Mouse (Mus musculus) C2C12 (cell line): ENCODE measurements around the gene Apc2. TPM values are rescaled to one million over a fixed set of nuclear protein-coding genes. Genes with fewer than 3 reads are reported as not detected.

ENCODE experiments used
- H3K27me3 ChIP-seq: one replicate; pipeline ENCODE4 v1.6.1; 2011; ENCODE audit not compliant: control insufficient read depth, insufficient read depth, insufficient read length
- H3K36me3 ChIP-seq: one replicate; pipeline ENCODE4 v1.6.1; 2011; ENCODE audit not compliant: control insufficient read depth, insufficient read depth
- H3K4me3 ChIP-seq: one replicate; pipeline ENCODE4 v1.5.1; 2011; ENCODE audit warnings: mild to moderate bottlenecking, control low read depth; ENCODE audit not compliant: poor library complexity, insufficient read depth, severe bottlenecking
- H3K79me2 ChIP-seq: one replicate; pipeline ENCODE4 v1.6.1; 2011; ENCODE audit not compliant: control insufficient read depth, insufficient read depth
- H3K79me3 ChIP-seq: one replicate; pipeline ENCODE4 v1.6.1; 2011; ENCODE audit warnings: low read depth, control low read depth
- H3ac ChIP-seq: one replicate; pipeline ENCODE3; 2011; ENCODE audit warnings: low read depth; ENCODE audit not compliant: control insufficient read depth, insufficient read length
- CEBPB ChIP-seq: IDR thresholded peaks from one replicate; pipeline ENCODE4 v1.6.1; 2011; ENCODE audit warnings: low read depth, mild to moderate bottlenecking, control low read depth, moderate library complexity
- CTCF ChIP-seq: IDR thresholded peaks from one replicate; pipeline ENCODE4 v1.5.1; 2011; ENCODE audit not compliant: control insufficient read depth, insufficient read depth, insufficient read length
- FOSL1 ChIP-seq: IDR thresholded peaks from one replicate; pipeline ENCODE4 v1.8.0; 2011; ENCODE audit warnings: mild to moderate bottlenecking, low read length; ENCODE audit not compliant: poor library complexity, insufficient read depth, severe bottlenecking
- MAX ChIP-seq: IDR thresholded peaks from one replicate; pipeline ENCODE4 v1.6.1; 2011; ENCODE audit warnings: mild to moderate bottlenecking, control low read depth
- MYOD1 ChIP-seq: IDR thresholded peaks from one replicate; pipeline ENCODE4 v1.6.1; 2011; ENCODE audit warnings: low read depth; ENCODE audit not compliant: control insufficient read depth, insufficient read length
- MYOG ChIP-seq: IDR thresholded peaks from one replicate; pipeline ENCODE4 v1.6.1; 2011; ENCODE audit not compliant: control insufficient read depth, insufficient read length; ENCODE audit errors: extremely low read depth
- USF1 ChIP-seq: IDR thresholded peaks from one replicate; pipeline ENCODE4 v1.6.1; 2011; ENCODE audit warnings: low read depth, mild to moderate bottlenecking, control low read depth, moderate library complexity
- polyA plus RNA-seq: library from polyadenylated mRNA; unstranded; fragments of >200 nt; fragmentation: generic; extraction: Trizol; gene quantifications from one replicate; pipeline ENCODE4 v1.2.1, GENCODE M21; 2012; ENCODE audit warnings: missing spikeins

Gene Apc2
- polyA plus RNA-seq, 1 experiment = 0.20 TPM

DNA sequence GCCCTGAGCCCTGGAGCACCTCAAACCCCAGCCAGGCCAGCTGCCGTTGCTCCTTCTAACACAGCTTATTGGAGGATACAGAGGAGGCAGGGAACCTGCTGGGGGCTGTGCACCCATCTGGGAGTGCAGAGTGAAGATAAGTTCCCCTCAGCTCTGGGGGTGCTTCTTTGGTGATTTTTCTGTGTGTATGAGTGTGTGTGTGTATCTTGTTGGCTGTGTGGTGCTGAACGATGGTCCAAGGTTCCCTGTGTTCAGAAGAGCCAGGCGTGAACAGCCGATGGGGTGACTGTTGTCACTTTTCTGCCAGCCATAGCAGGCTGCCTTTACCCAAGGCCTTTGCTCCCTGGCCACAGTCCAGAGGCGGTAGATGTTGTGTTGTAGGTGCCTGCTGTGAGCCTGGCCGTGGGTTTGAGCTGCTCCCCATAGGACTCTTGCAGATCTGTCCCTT is 25.0 kb upstream of the Apc2 start:
- peaks cover 71% of the 10 kb centered on the region for H3K36me3 ChIP-seq

DNA sequence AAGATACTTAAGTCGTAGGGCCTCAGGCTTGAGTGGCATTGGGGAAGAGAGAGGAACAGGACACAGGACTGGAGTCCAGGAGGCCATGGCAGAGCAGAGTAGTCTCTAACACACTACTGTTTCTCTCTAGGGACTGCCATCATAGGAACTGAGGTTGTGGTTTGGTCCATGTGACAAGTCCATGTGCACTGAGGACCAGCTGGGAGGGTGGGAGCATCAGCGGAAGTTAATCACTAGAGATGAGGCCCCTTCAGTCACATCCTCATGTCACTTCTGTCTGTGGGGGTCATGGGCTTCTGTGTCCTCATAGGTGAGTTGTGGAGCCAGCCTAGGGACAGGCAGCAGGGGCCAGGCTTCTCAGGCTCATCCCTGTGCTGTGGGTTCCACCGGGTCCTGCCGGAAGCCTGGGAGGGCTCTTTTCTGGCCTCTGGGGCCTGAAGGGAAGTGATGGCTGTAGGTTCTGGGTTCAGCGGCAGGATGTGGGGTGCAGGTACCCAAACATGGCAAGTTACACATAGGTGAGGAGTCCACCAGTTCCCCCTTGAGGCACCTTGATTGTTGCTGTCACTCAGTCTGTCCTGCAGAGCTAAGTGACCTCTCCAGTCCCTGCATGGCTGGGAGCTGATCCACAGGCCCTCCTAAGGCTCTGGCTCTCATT is 24.5 kb upstream of the Apc2 start:
- Histone ChIP-seq H3K79me2 (peaks cover 93% of the 10 kb centered on the region), H3K4me3 (no peak overlapping the region), H3K36me3 (peaks cover 76% of the 10 kb centered on the region), H3ac (no peak overlapping the region), H3K27me3 (no peaks in the 10 kb centered on the region), H3K79me3 (peaks cover 81% of the 10 kb centered on the region)
- TF ChIP-seq USF1 = no peak
- TF ChIP-seq CTCF = no peak
- TF ChIP-seq MYOG = no peak
- no peak for TF ChIP-seq CEBPB
- TF ChIP-seq MYOD1 = no peak
- no peak for TF ChIP-seq FOSL1
- TF ChIP-seq MAX = no peak

More for the DNA sequence above, 25.0 kb upstream of the Apc2 start:
- H3ac ChIP-seq = no peak overlapping the region
- TF ChIP-seq FOSL1 (no peak), CTCF (no peak), MYOG (no peak), MYOD1 (no peak)
- peaks cover 87% of the 10 kb centered on the region for H3K79me3 ChIP-seq
- H3K27me3 ChIP-seq = no peaks in the 10 kb centered on the region
- H3K4me3 ChIP-seq = no peak overlapping the region
- H3K79me2 ChIP-seq = peaks cover 99% of the 10 kb centered on the region

DNA sequence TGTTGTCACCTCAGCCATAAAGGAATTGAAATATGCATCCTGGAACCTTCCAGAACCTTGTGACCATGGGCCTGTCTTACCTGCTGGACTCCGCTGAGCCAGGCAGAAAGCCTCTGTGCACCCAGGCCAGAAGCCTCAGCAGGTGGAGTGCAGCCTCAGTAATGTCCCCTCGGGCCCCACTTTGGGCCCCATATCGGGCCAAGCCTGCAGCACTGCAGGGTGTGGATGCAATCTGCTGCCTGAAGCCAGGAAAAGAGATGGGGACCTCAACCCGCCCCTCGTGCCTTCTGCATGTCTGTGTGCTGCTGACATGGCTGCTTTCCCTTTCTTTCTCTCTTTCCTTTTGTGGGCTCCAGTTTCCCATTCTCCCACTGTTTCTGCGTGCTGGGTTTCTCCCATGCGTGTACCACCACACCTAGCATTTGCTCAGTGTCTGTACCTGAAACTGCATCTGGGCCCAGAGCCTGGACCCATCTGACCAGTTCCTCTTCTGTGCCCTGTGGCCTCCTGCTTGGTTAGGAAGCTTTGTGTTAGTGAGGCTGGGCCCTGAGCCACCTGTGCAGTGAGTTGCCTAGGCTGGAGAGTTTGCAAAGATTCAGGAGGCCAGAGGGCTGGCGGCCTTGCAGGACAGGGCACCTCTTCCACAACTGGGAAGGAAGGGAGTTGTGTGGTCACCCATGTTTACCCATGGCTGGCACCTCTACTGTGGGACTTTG is 23.7 kb upstream of the Apc2 start:
- peaks cover 75% of the 10 kb centered on the region for H3K36me3 ChIP-seq

DNA sequence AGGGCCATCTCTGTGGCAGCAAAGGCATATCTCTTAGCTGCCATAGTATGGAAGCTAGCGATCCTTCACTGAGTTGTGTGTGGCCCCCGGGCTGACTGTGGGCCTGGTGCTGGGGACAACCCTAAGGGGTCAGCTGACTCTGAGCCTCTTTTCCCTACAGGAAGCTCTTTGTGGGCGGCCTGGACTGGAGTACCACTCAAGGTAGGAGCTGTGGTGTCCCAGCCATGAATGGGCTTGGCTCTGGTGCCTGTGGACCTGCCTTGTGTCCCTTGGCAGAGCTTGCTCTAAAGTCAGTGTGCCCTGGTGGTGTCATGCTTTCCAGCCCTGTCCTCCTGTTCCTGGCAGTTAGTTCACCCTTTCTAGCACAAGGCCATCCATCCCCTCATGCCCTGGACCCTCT is 21.9 kb upstream of the Apc2 start:
- no peaks in the 10 kb centered on the region for H3K27me3 ChIP-seq
- H3K36me3 ChIP-seq = peaks cover 76% of the 10 kb centered on the region
- H3K4me3 ChIP-seq = no peak overlapping the region
- TF ChIP-seq MYOG (no peak), USF1 (no peak), CTCF (no peak), FOSL1 (no peak), MYOD1 (no peak), CEBPB (no peak), MAX (no peak)
- peaks cover 57% of the 10 kb centered on the region for H3K79me3 ChIP-seq
- peaks cover 68% of the 10 kb centered on the region for H3K79me2 ChIP-seq
- H3ac ChIP-seq = no peak overlapping the region

More for the DNA sequence above, 23.7 kb upstream of the Apc2 start:
- Histone ChIP-seq H3K79me3 (peaks cover 74% of the 10 kb centered on the region), H3ac (no peak overlapping the region), H3K79me2 (peaks cover 86% of the 10 kb centered on the region), H3K27me3 (no peaks in the 10 kb centered on the region), H3K4me3 (no peak overlapping the region)
- no peak for TF ChIP-seq MYOD1
- no peak for TF ChIP-seq MYOG
- TF ChIP-seq FOSL1 = no peak
- TF ChIP-seq MAX = no peak
- TF ChIP-seq USF1 = no peak

DNA sequence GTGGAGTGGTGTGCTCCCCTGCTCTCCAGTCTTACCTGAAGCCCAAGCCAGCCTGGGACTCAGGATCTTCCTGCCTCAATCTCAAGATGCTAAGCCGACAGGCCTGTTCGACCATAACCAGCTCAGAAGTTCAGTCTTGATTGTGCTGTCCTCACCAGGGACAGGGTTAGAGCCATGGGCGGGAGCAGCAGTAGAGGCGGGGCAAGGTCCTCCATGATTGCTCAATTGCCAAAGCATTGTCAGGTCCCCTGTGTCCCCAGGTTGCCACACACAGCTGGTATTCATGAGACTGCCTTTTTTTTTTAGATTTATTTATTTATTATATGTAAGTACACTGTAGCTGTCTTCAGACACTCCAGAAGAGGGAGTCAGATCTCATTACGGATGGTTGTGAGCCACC is 19.5 kb upstream of the Apc2 start:
- Histone ChIP-seq H3K27me3 (no peaks in the 10 kb centered on the region), H3K36me3 (peaks cover 87% of the 10 kb centered on the region)

GRCm38 (mm10) chr10:80278390-80278789 is 17.4 kb upstream of the Apc2 start:
- Histone ChIP-seq H3ac (no peak overlapping the region), H3K79me3 (peaks cover 13% of the 10 kb centered on the region), H3K79me2 (peaks cover 22% of the 10 kb centered on the region), H3K27me3 (no peaks in the 10 kb centered on the region), H3K4me3 (no peak overlapping the region), H3K36me3 (peaks cover 82% of the 10 kb centered on the region)
- TF ChIP-seq CEBPB = no peak
- no peak for TF ChIP-seq FOSL1
- no peak for TF ChIP-seq MYOG
- no peak for TF ChIP-seq CTCF
- no peak for TF ChIP-seq MAX
- TF ChIP-seq USF1 = no peak
- no peak for TF ChIP-seq MYOD1

More for the DNA sequence above, 19.5 kb upstream of the Apc2 start:
- Histone ChIP-seq H3K79me3 (peaks cover 33% of the 10 kb centered on the region), H3K79me2 (peaks cover 44% of the 10 kb centered on the region), H3K4me3 (no peak overlapping the region), H3ac (no peak overlapping the region)
- TF ChIP-seq MYOG = no peak
- no peak for TF ChIP-seq MAX
- no peak for TF ChIP-seq USF1
- TF ChIP-seq MYOD1 = no peak
